Mouse (Mus musculus): ENCODE measurements around the gene Gstt3. TPM values are rescaled to one million over a fixed set of nuclear protein-coding genes. Genes with fewer than 3 reads are reported as not detected.

Gene Gstt3
- 1.2 and 1.6 TPM in 2 replicates for polyA plus RNA-seq (2014; fragmentation: Nextera tagmentation; extraction: Ambion mirVana)

DNA sequence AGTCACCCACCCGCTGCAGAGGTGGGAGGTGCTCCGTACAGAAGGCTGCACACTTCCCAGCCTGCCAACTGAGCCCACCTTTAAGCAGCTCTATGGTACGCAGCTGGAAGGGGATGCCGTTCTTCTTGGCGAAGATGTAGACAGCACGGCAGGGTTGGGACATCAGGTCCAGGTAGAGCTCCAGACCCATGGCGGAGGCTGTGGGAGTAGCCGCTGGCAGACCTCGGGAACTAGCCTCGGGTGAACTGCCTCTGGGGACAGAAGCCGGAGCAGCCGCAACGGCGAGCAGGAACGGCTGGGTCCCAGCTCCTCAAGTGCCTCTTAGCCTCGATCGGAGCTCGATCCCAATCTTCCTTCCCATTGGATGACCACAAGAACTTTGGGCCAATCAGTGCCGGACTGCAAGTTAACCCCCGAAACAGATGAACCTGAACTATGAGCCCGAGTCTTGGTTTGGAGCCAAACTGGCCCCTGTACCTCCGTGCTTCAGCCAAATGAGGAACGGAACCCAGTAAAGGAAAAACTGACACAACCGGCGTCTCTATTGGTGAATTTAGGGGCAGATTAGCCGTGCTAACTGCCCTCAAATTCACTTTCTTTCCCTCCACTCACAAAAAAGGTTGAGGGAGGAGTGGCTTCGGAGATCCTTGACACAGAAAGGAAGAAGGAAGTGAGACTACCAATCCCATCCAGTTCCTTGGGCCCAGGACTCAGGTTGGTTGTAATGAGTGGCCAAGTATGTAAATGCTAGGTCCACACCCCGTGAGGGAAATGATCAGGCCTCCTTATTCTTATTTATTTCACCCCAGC lies at the start of gene Gstt3, which contains the start of gene Gm20441:
TSS of gene Gstt3 (minus strand) at position 646 of the 810 bp plus-strand sequence.
TSS of gene Gm20441 (minus strand) at position 186 of the 810 bp plus-strand sequence.
- Histone ChIP-seq H3K4me1 (replicated peaks; ENCODE audit: control insufficient read depth, insufficient read depth, low read length) (peaks cover 10% of the 10 kb centered on the region; the same call in 1 of the 2 replicates), H3K4me3 (ENCODE audit: low read depth, low read length) (peak within 1 kb of the TSS; percentile 35), H3K36me3 (ENCODE audit: control insufficient read depth, insufficient read depth, low read length) (no peaks in the 10 kb centered on the region), H3K9me3 (ENCODE audit: control insufficient read depth, low read length) (no peaks in the 10 kb centered on the region), H3K27me3 (ENCODE audit: control insufficient read depth, insufficient read depth, low read length) (peaks cover 6% of the 10 kb centered on the region), H3K4me2 (ENCODE audit: low read depth, low read length, severe bottlenecking) (peak within 1 kb of the TSS; percentile 97), H3K27ac (ENCODE audit: low read depth, low read length) (no peak within 1 kb of the TSS), H3K9ac (ENCODE audit: low read length) (peak within 1 kb of the TSS; percentile 45)
- ATAC-seq (replicated peaks; ENCODE audit: low FRiP score) (peak; percentile 55; the same call in 1 of the 2 replicates), DNase-seq (ENCODE audit: low spot score) (peak; percentile 69)
- WGBS = under 1% methylated on average over 28 of the region's 28 CpGs

DNA sequence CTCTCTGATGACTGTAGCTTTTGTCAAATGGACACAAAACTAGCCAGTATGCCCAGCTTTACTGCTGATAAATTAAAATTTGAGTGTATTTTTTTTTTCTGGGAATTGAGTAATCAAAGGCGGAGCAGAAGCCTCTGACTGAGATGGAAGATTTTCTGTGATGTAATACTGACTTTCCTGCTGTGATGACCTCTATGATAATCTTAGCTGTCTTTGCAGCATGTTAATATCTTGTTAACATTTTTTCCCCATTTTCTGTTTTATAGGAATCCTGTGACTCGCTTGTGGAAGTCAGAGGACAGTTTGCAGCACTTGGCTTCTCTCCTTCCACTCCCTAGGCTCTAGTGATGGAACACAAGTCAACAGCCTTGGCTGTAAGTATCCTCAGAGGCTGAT lies 49.1 kb upstream of the Gstt3 start:
- peaks cover 4% of the 10 kb centered on the region; the same call in 1 of the 2 replicates for H3K4me1 ChIP-seq (replicated peaks; ENCODE audit: control insufficient read depth, insufficient read depth, low read length)
- H3K27ac ChIP-seq (ENCODE audit: low read depth, low read length) = no peak overlapping the region
- no peaks in the 10 kb centered on the region for H3K9me3 ChIP-seq (ENCODE audit: control insufficient read depth, low read length)
- H3K27me3 ChIP-seq (ENCODE audit: control insufficient read depth, insufficient read depth, low read length) = peaks cover 13% of the 10 kb centered on the region; the same call in 1 of the 2 replicates
- no peak overlapping the region for H3K9ac ChIP-seq (ENCODE audit: low read length)
- H3K4me3 ChIP-seq (ENCODE audit: low read depth, low read length) = no peak overlapping the region
- WGBS = 86% methylated on average over 2 of the region's 2 CpGs
- H3K4me2 ChIP-seq (ENCODE audit: low read depth, low read length, severe bottlenecking) = no peak overlapping the region
- ATAC-seq (replicated peaks; ENCODE audit: low FRiP score) (no peak), DNase-seq (ENCODE audit: low spot score) (no peak)
- no peaks in the 10 kb centered on the region for H3K36me3 ChIP-seq (ENCODE audit: control insufficient read depth, insufficient read depth, low read length)

DNA sequence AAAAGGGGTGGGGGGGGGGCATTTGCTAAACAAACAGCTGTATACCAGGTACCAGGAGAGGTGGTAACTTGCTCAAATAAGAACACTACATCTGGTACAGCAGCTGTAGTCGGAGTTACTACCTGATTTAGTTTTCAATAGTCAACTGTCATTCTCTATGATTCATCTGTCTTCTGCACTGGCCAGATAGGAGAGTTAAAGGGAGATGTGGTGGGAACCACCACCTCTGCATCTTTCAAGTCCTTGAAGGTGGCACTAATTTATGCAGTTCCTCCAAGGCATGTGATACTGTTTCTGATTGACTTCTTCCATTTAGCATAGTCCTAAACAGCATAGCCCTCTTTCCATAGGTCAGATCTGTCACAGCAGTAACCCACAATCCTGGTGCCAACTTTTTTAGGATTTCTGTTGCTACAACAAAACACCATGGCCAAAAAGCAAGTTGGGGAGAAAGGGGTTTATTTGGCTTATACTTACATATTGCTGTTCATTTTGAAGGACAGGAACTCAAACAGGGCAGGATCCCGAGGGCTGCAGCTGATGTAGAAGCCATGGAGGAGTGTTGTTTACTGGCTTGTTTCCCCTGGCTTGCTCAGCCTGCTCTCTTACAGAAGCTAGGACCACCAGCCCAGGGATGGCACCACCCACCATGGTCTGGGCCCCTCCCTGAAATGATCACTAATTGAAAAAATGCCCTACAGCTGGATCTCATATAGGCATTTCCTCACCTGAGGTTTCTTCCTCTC lies 48.5 kb upstream of the Gstt3 start:
- Histone ChIP-seq H3K9ac (ENCODE audit: low read length) (no peak overlapping the region), H3K27ac (ENCODE audit: low read depth, low read length) (no peak overlapping the region), H3K36me3 (ENCODE audit: control insufficient read depth, insufficient read depth, low read length) (no peaks in the 10 kb centered on the region), H3K4me2 (ENCODE audit: low read depth, low read length, severe bottlenecking) (no peak overlapping the region), H3K9me3 (ENCODE audit: control insufficient read depth, low read length) (no peaks in the 10 kb centered on the region), H3K4me3 (ENCODE audit: low read depth, low read length) (no peak overlapping the region), H3K4me1 (replicated peaks; ENCODE audit: control insufficient read depth, insufficient read depth, low read length) (peaks cover 4% of the 10 kb centered on the region; the same call in 1 of the 2 replicates), H3K27me3 (ENCODE audit: control insufficient read depth, insufficient read depth, low read length) (peaks cover 9% of the 10 kb centered on the region; the same call in 1 of the 2 replicates)
- DNase-seq (ENCODE audit: low spot score) = no peak
- no peak for ATAC-seq (replicated peaks; ENCODE audit: low FRiP score)
- 79% methylated on average over 2 of the region's 2 CpGs for WGBS

DNA sequence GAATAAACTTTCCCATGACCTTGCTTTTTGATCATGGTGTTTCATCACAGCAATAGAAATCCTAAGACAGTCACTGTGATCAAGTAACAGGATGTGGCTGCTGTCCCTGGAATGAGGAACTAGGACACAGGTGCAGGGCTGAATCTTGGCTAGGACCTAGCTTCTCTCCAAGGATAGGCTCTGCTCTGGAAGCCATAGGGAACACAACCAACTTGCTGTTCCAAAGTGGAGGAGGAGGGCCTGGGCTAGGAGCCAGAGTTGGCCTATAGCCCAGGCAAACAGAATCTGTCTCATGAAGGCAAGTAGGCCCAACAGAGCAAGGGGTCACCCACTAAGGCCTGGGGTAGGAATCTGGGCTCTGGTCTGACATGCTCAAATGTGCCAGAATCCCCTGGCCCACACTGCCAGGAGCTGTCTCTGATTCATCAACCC lies 47.3 kb upstream of the Gstt3 start:
- Histone ChIP-seq H3K36me3 (ENCODE audit: control insufficient read depth, insufficient read depth, low read length) (no peaks in the 10 kb centered on the region), H3K27ac (ENCODE audit: low read depth, low read length) (no peak overlapping the region), H3K4me2 (ENCODE audit: low read depth, low read length, severe bottlenecking) (no peak overlapping the region), H3K4me1 (replicated peaks; ENCODE audit: control insufficient read depth, insufficient read depth, low read length) (peaks cover 3% of the 10 kb centered on the region; the same call in 1 of the 2 replicates), H3K27me3 (ENCODE audit: control insufficient read depth, insufficient read depth, low read length) (peaks cover 2% of the 10 kb centered on the region; the same call in 1 of the 2 replicates), H3K9ac (ENCODE audit: low read length) (no peak overlapping the region), H3K9me3 (ENCODE audit: control insufficient read depth, low read length) (no peaks in the 10 kb centered on the region), H3K4me3 (ENCODE audit: low read depth, low read length) (no peak overlapping the region)
- ATAC-seq (replicated peaks; ENCODE audit: low FRiP score) = no peak
- no peak for DNase-seq (ENCODE audit: low spot score)

DNA sequence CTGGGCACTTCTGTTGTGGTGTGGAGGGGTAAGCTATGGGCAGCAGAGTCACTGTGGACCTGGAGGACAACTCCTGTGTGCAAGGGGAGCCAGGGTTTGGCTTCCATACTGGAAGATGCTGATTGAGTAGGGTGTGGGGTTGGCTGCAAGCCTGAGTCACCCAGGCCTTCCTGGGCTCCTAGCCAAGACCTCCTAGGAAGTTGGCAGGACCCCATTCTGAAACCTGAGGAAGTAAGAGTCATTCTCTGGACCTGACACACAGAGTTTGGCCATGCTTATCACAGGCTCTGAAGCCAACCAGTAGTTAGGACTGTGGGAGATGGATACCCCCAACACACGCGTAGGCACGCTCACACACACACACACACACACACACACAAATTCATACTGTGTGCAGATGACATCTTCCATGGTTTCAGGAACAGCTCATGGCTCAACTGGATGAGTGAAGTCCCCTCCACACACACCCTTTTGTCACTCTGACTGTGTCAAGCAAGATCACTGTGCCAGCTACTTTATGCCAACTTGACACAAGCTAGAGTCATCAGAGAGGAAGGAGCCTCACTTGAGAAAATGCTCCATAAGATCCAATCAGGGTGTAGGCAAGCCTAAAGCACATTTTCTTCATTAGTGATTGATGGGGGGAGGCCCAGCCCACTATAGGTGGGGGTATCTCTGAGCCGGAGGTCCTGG lies 46.6 kb upstream of the Gstt3 start:
- H3K27ac ChIP-seq (ENCODE audit: low read depth, low read length) = no peak overlapping the region
- ATAC-seq (replicated peaks; ENCODE audit: low FRiP score) (no peak), DNase-seq (ENCODE audit: low spot score) (no peak)
- no peak overlapping the region for H3K9ac ChIP-seq (ENCODE audit: low read length)
- H3K9me3 ChIP-seq (ENCODE audit: control insufficient read depth, low read length) = no peaks in the 10 kb centered on the region
- no peaks in the 10 kb centered on the region for H3K36me3 ChIP-seq (ENCODE audit: control insufficient read depth, insufficient read depth, low read length)
- no peaks in the 10 kb centered on the region for H3K27me3 ChIP-seq (ENCODE audit: control insufficient read depth, insufficient read depth, low read length)
- H3K4me3 ChIP-seq (ENCODE audit: low read depth, low read length) = no peak overlapping the region
- WGBS = 94% methylated on average over 4 of the region's 4 CpGs
- H3K4me2 ChIP-seq (ENCODE audit: low read depth, low read length, severe bottlenecking) = no peak overlapping the region
- no peaks in the 10 kb centered on the region for H3K4me1 ChIP-seq (replicated peaks; ENCODE audit: control insufficient read depth, insufficient read depth, low read length)

DNA sequence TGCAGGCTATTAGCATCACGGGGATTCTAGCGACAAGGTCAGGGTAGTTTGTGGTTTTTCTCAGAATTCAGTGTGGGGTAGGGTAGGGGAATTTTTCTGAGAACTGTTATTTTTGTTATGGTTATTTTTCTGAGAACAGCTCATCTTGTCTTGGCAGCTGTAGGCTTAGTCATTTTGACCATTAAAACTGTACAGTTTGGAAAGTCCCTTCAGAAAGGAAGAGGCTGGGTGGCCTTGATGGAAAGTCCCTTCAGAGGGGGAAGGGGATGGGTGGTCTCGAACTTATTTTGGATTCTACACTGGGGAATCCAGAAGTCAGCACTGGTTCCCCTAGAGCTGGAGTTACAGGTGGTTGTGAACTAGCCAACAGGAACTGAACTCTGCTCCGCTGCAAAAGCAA lies 43.3 kb upstream of the Gstt3 start:
- H3K9ac ChIP-seq (ENCODE audit: low read length) = no peak overlapping the region
- WGBS = 90% methylated on average over 4 of the region's 4 CpGs
- no peaks in the 10 kb centered on the region for H3K9me3 ChIP-seq (ENCODE audit: control insufficient read depth, low read length)
- H3K36me3 ChIP-seq (ENCODE audit: control insufficient read depth, insufficient read depth, low read length) = no peaks in the 10 kb centered on the region
- H3K4me2 ChIP-seq (ENCODE audit: low read depth, low read length, severe bottlenecking) = no peak overlapping the region
- no peak overlapping the region for H3K4me3 ChIP-seq (ENCODE audit: low read depth, low read length)
- H3K27me3 ChIP-seq (ENCODE audit: control insufficient read depth, insufficient read depth, low read length) = no peaks in the 10 kb centered on the region
- ATAC-seq (replicated peaks; ENCODE audit: low FRiP score) (no peak), DNase-seq (ENCODE audit: low spot score) (no peak)
- H3K27ac ChIP-seq (ENCODE audit: low read depth, low read length) = no peak overlapping the region
- no peaks in the 10 kb centered on the region for H3K4me1 ChIP-seq (replicated peaks; ENCODE audit: control insufficient read depth, insufficient read depth, low read length)

DNA sequence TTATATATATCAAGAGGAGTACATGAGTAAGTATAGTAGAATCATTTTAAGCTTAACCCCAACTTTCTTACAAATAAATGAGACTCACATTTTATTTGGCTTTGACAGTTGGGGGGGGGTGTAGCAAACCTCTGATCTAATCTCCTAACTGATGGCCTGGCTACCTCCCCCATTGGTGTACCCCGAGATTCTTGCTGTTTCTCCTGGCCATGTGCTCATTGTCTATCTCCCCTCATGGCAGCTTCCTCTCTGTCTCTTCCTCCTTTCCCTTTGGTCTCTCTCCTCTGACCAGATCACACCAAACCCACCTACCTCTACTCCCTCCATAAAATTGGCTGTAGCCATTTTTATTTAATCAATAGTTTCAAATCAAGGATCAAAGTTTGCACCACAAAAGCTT lies 42.6 kb upstream of the Gstt3 start:
- WGBS = 85% methylated on average over 1 of the region's 1 CpGs
- Histone ChIP-seq H3K27me3 (ENCODE audit: control insufficient read depth, insufficient read depth, low read length) (no peaks in the 10 kb centered on the region), H3K27ac (ENCODE audit: low read depth, low read length) (no peak overlapping the region)

DNA sequence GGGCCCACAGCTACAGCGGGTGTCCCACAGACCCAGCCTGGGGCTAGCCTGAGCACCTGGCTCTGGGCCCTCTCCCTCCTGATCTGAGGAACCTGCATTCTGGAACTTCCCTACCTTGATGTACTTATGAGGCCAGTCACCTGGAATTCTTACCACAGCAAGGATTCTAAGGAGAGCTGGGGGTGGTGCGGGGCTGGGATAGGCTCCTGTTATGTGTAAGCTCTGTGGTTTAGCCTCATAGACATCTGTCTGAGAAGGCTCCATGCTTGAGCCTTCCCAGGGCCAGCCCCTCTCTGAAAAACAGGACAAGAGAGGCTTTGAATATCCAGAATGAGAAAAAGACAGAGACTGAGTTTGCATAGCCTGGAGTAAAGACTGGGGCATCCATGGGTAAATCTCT lies 41.2 kb upstream of the Gstt3 start, which contains the start of gene Gstt4:
TSS of gene Gstt4 (minus strand) at position 101 of the 400 bp plus-strand sequence.
- Histone ChIP-seq H3K4me1 (replicated peaks; ENCODE audit: control insufficient read depth, insufficient read depth, low read length) (no peaks in the 10 kb centered on the region), H3K27ac (ENCODE audit: low read depth, low read length) (no peak within 1 kb of the TSS), H3K27me3 (ENCODE audit: control insufficient read depth, insufficient read depth, low read length) (no peaks in the 10 kb centered on the region), H3K9me3 (ENCODE audit: control insufficient read depth, low read length) (no peaks in the 10 kb centered on the region), H3K4me3 (ENCODE audit: low read depth, low read length) (no peak within 1 kb of the TSS), H3K36me3 (ENCODE audit: control insufficient read depth, insufficient read depth, low read length) (no peaks in the 10 kb centered on the region), H3K4me2 (ENCODE audit: low read depth, low read length, severe bottlenecking) (no peak within 1 kb of the TSS), H3K9ac (ENCODE audit: low read length) (no peak within 1 kb of the TSS)
- no peak for ATAC-seq (replicated peaks; ENCODE audit: low FRiP score)
- no peak for DNase-seq (ENCODE audit: low spot score)
- 86% methylated on average over 2 of the region's 2 CpGs for WGBS

More for the DNA sequence above, 42.6 kb upstream of the Gstt3 start:
- Histone ChIP-seq H3K4me3 (ENCODE audit: low read depth, low read length) (no peak overlapping the region), H3K4me1 (replicated peaks; ENCODE audit: control insufficient read depth, insufficient read depth, low read length) (no peaks in the 10 kb centered on the region), H3K36me3 (ENCODE audit: control insufficient read depth, insufficient read depth, low read length) (no peaks in the 10 kb centered on the region), H3K4me2 (ENCODE audit: low read depth, low read length, severe bottlenecking) (no peak overlapping the region), H3K9me3 (ENCODE audit: control insufficient read depth, low read length) (no peaks in the 10 kb centered on the region), H3K9ac (ENCODE audit: low read length) (no peak overlapping the region)
- ATAC-seq (replicated peaks; ENCODE audit: low FRiP score) (no peak), DNase-seq (ENCODE audit: low spot score) (no peak)

All from forebrain, embryonic 11.5 days (tissue).